In genomic region chr5:44495092-44495491, GRCm38 (mm10) we compare ENCODE assay signal across 9 mouse cellular contexts.
A peak's percentile ranks its signal among the peaks of the same experiment; 100 is the strongest.
DNase-seq lines count a peak whose midpoint lies in the region; ATAC-seq and TF ChIP-seq lines count a peak whose summit lies in the region.
"Had no signal": no experiment of that assay in that cellular context is flagged by ENCODE, and none has a peak within 500 bp of the region (broad histone marks: within the 10 kb centered on the region; RNA-seq: fewer than 3 reads in every experiment).

No protein-coding gene starts in this region.

- no peaks in the 10 kb centered on the region for H3K4me1 ChIP-seq in kidney, embryonic 14.5 days (ENCODE audit: control insufficient read depth, insufficient read depth, low read length)
- H3K4me1 ChIP-seq in forebrain, embryonic 13.5 days = no peaks in the 10 kb centered on the region
- H3K4me1 ChIP-seq in hindbrain, postnatal 0 days (ENCODE audit: insufficient read depth, low read length) = no peaks in the 10 kb centered on the region

- TF ChIP-seq CTCF in hindbrain, postnatal 0 days (IDR thresholded peaks at IDR 0.05; ENCODE audit: low read depth) = no peak

- no peaks in the 10 kb centered on the region for H3K36me3 ChIP-seq in kidney, embryonic 14.5 days (ENCODE audit: control insufficient read depth, insufficient read depth, low read length)
- H3K36me3 ChIP-seq in forebrain, embryonic 13.5 days (ENCODE audit: poor library complexity, severe bottlenecking) = no peaks in the 10 kb centered on the region
- H3K36me3 ChIP-seq in hindbrain, postnatal 0 days (ENCODE audit: insufficient read depth, low read length) = no peaks in the 10 kb centered on the region

- no peaks in the 10 kb centered on the region for H3K27me3 ChIP-seq in kidney, embryonic 14.5 days (ENCODE audit: control insufficient read depth, insufficient read depth, low read length)
- no peaks in the 10 kb centered on the region for H3K27me3 ChIP-seq in forebrain, embryonic 13.5 days
- H3K27me3 ChIP-seq in hindbrain, postnatal 0 days (ENCODE audit: insufficient read depth, low read length) = no peaks in the 10 kb centered on the region

- WGBS in kidney, embryonic 14.5 days = 64% methylated on average over 4 of the region's 4 CpGs
- 85% methylated on average over 4 of the region's 4 CpGs for WGBS in forebrain, embryonic 13.5 days
- 65% methylated on average over 4 of the region's 4 CpGs for WGBS in hindbrain, postnatal 0 days

- peak; percentile 83 for DNase-seq in kidney, adult 11 months
- peak; percentile 14 for DNase-seq in gastrocnemius, postnatal 14 days
- DNase-seq in kidney, adult 9 months = peak; percentile 89
- peak; percentile 65 for DNase-seq in lung, postnatal 25 days (ENCODE audit: low spot score)
- DNase-seq in left cerebral cortex, adult 11 months (ENCODE audit: low spot score) = no peak
- DNase-seq in hindbrain, postnatal 0 days (ENCODE audit: low spot score) = no peak
- DNase-seq: cerebellum, adult 8-10 months had no signal

- H3K9ac ChIP-seq in kidney, embryonic 14.5 days (ENCODE audit: low read depth, low read length) = no peak overlapping the region
- no peak overlapping the region for H3K9ac ChIP-seq in forebrain, embryonic 13.5 days
- no peak overlapping the region for H3K9ac ChIP-seq in hindbrain, postnatal 0 days (replicated peaks; ENCODE audit: low read length)

- no peak overlapping the region for H3K4me3 ChIP-seq in kidney, embryonic 14.5 days (ENCODE audit: low read length)
- no peak overlapping the region for H3K4me3 ChIP-seq in forebrain, embryonic 13.5 days
- no peak overlapping the region for H3K4me3 ChIP-seq in hindbrain, postnatal 0 days (ENCODE audit: low read length)

- intact Hi-C loops in gastrocnemius, postnatal 14 days (cut with DNase I; ENCODE audit: low total_unique reads) = no loop called here

- no peak overlapping the region for H3K4me2 ChIP-seq in kidney, embryonic 14.5 days (replicated peaks; ENCODE audit: low read depth, low read length)
- no peak overlapping the region for H3K4me2 ChIP-seq in forebrain, embryonic 13.5 days
- H3K4me2 ChIP-seq in hindbrain, postnatal 0 days (ENCODE audit: low read depth, low read length) = no peak overlapping the region

- no peak for ATAC-seq in kidney, embryonic 14.5 days (ENCODE audit: low FRiP score, low TSS enrichment)
- no peak for ATAC-seq in forebrain, embryonic 13.5 days
- ATAC-seq in hindbrain, postnatal 0 days = no peak

- no peak overlapping the region for H3K27ac ChIP-seq in kidney, embryonic 14.5 days (ENCODE audit: low read depth, low read length)
- H3K27ac ChIP-seq in forebrain, embryonic 13.5 days = no peak overlapping the region
- no peak overlapping the region for H3K27ac ChIP-seq in hindbrain, postnatal 0 days

- H3K9me3 ChIP-seq in kidney, embryonic 14.5 days (ENCODE audit: control insufficient read depth, low read length) = no peaks in the 10 kb centered on the region
- no peaks in the 10 kb centered on the region for H3K9me3 ChIP-seq in forebrain, embryonic 13.5 days (replicated peaks)
- H3K9me3 ChIP-seq in hindbrain, postnatal 0 days (ENCODE audit: low read length) = no peaks in the 10 kb centered on the region

Comparison
In these comparisons a context has a peak if more than half of its experiments do, and no peak if none do; other contexts are left out.
1. DNase-seq: peak in kidney, adult 11 months (single experiment), gastrocnemius, postnatal 14 days (single experiment), kidney, adult 9 months (single experiment) and lung, postnatal 25 days (single experiment); none in left cerebral cortex, adult 11 months (single experiment) and hindbrain, postnatal 0 days (single experiment).